Mouse (Mus musculus): ENCODE data around the gene Atp8a2.
"Not testable (repeated sequence)": the region's sequence is repeated elsewhere in the genome, so short reads cannot be mapped to it uniquely, and the experiment has no call there.

GRCm38 (mm10) chr14:59716443-59717085 lies 480.4 kb downstream of the Atp8a2 start:
- TF ChIP-seq HCFC1 (IDR thresholded peaks at IDR 0.05; ENCODE audit: borderline replicate concordance, insufficient read depth, low read length); MAFK (IDR thresholded peaks at IDR 0.05; ENCODE audit: insufficient read depth, low read depth, low read length); ZC3H11A (IDR thresholded peaks at IDR 0.05; ENCODE audit: borderline replicate concordance, low read depth, low read length); ZNF384 (IDR thresholded peaks at IDR 0.05; ENCODE audit: low read depth, low read length): not testable (repeated sequence)
